Mouse (Mus musculus) macrophage (primary cell): ENCODE measurements around the gene Slc4a10. TPM values are rescaled to one million over a fixed set of nuclear protein-coding genes. Genes with fewer than 3 reads are reported as not detected.

Experiments
- H3K27ac ChIP-seq: fragments of 350-480 bp; formaldehyde crosslinking; 2 replicates; pipeline ENCODE4 v1.9.0; 2021
- H3K36me3 ChIP-seq: fragments of 350-480 bp; formaldehyde crosslinking; 2 replicates; pipeline ENCODE4 v1.9.0; 2021; ENCODE audit errors: inconsistent target
- H3K4me3 ChIP-seq: fragments of 350-480 bp; formaldehyde crosslinking; 2 replicates; pipeline ENCODE4 v1.9.0; 2021; ENCODE audit errors: inconsistent target
- H3K79me2 ChIP-seq: fragments of 350-480 bp; formaldehyde crosslinking; 2 replicates; pipeline ENCODE4 v1.9.0; 2021; ENCODE audit errors: inconsistent target
- WGBS: methylation state at CpG from one replicate; pipeline ENCODE4 v1.1.7; 2026; ENCODE audit warnings: inconsistent platforms; ENCODE audit not compliant: missing documents; 5-methylcytosine and 5-hydroxymethylcytosine counted together
- polyA plus RNA-seq: library from polyadenylated mRNA; stranded (reverse); fragments of 250-400 nt; gene quantifications from 3 replicates; pipeline ENCODE4 v1.2.4, GENCODE M21; 2018; ENCODE audit warnings: inconsistent platforms

Slc4a10 gene
- polyA plus RNA-seq, 1 experiment from 2014 or later, result not detected

DNA sequence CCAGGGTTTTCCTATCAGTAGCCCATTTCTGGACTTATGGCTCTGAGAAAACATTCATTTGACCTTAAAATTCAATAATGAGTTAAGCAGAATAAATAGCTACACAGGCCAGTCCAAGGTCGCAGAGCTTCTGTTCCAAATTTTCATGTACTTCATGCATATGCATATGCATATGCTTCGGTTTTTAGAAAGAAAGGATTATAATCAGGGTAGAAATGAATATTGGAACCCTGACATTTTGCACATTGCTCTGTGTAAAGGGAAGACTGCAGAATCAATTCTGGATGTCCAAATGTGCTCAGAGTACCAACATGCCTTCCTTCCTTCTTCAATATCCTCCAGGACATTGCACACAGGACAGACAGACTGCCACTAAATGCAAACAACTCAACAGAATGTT, 261.2 kb downstream of the Slc4a10 start:
- 90% methylated on average over 2 of the region's 2 CpGs for WGBS
- H3K4me3 ChIP-seq, result no peak overlapping the region
- no peaks in the 10 kb centered on the region for H3K36me3 ChIP-seq
- H3K27ac ChIP-seq, result no peak overlapping the region
- H3K79me2 ChIP-seq, result no peaks in the 10 kb centered on the region

DNA sequence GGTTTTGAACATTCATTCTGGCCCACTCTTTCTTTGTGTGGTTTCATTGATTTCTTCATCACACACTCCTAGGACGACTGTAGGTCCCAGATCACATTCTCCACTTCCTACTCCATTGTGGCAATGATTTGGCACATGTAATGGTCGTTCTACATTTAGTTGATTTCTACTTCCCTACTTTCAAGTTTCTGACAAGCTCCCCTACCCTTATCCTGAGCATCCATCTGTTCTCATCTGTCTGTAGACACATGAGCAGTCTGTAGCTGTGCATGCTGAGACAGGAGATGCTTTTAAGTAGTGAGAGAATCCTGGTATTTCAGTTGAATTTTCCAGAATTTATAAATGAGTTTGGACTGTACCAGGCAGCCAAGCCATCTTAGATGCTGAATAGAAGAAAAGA, 270.7 kb downstream of the Slc4a10 start:
- Histone ChIP-seq H3K27ac (no peak overlapping the region), H3K79me2 (no peaks in the 10 kb centered on the region), H3K4me3 (no peak overlapping the region), H3K36me3 (no peaks in the 10 kb centered on the region)
- 20% methylated on average over 2 of the region's 2 CpGs for WGBS

- Histone ChIP-seq H3K36me3 (no peaks in the 10 kb centered on the region), H3K79me2 (no peaks in the 10 kb centered on the region), H3K27ac (no peak overlapping the region), H3K4me3 (no peak overlapping the region)
- WGBS, result 88% methylated on average over 3 of the region's 3 CpGs
Observed at GRCm38 (mm10) chr2:62319489-62319888, 273.2 kb downstream of the Slc4a10 start.

DNA sequence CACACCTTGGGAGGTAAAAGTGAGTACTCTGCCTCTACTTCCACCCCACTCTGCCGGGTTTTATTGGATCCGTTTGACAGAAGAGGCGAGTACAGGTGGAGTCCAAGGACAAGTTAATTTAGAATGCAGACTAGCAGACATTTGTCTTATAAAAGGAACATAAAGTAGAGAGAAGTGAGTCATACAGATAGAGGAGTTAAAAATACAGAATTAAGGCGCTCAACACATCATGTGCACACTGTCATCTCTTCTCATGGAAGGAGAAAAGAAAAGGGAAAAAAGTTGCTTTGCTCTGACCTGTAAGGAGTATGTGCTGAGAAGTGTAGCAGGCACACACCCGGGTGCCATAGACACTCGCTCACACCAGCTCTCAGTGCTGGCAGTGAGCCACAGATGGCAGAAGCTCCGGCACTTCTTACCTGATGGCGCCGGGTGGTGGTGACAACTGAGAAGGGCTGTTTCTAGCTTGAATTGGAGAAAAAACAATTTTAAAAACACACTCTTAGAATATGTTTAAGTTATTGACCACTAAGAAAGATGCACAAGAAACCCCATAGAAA, 276.9 kb downstream of the Slc4a10 start:
- Histone ChIP-seq H3K27ac (no peak overlapping the region), H3K4me3 (no peak overlapping the region), H3K79me2 (no peaks in the 10 kb centered on the region), H3K36me3 (no peaks in the 10 kb centered on the region)
- WGBS, result 86% methylated on average over 9 of the region's 9 CpGs

DNA sequence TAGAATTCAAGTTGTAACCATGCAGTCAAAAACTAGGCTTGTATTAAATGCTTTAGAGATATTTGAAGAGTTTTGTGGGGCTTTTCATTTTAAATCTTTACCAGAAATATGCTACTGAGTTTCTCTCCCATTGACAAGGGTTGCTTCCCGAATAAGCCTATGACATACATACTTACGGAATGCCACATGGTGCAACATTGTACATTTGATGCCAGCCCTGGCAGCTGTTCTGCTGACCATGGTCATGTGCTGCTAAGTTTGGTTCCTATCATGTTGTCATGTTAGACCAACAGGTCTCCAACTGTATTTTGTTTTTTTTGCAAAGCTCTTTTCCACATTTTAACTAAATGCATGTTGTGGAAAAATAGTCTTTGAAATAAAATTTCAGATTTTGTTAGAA, 279.1 kb downstream of the Slc4a10 start:
- Histone ChIP-seq H3K4me3 (no peak overlapping the region), H3K27ac (no peak overlapping the region), H3K79me2 (no peaks in the 10 kb centered on the region), H3K36me3 (no peaks in the 10 kb centered on the region)
- 84% methylated on average over 2 of the region's 2 CpGs for WGBS

- no peaks in the 10 kb centered on the region for H3K79me2 ChIP-seq
- WGBS, result 37% methylated on average over 4 of the region's 4 CpGs
- H3K4me3 ChIP-seq, result no peak overlapping the region
- H3K27ac ChIP-seq, result no peak overlapping the region
- H3K36me3 ChIP-seq, result no peaks in the 10 kb centered on the region
Observed at GRCm38 (mm10) chr2:62331913-62332312, 285.7 kb downstream of the Slc4a10 start.

GRCm38 (mm10) chr2:62332465-62332864, 286.2 kb downstream of the Slc4a10 start:
- Histone ChIP-seq H3K27ac (no peak overlapping the region), H3K36me3 (no peaks in the 10 kb centered on the region), H3K79me2 (no peaks in the 10 kb centered on the region), H3K4me3 (no peak overlapping the region)
- 97% methylated on average over 8 of the region's 8 CpGs for WGBS

DNA sequence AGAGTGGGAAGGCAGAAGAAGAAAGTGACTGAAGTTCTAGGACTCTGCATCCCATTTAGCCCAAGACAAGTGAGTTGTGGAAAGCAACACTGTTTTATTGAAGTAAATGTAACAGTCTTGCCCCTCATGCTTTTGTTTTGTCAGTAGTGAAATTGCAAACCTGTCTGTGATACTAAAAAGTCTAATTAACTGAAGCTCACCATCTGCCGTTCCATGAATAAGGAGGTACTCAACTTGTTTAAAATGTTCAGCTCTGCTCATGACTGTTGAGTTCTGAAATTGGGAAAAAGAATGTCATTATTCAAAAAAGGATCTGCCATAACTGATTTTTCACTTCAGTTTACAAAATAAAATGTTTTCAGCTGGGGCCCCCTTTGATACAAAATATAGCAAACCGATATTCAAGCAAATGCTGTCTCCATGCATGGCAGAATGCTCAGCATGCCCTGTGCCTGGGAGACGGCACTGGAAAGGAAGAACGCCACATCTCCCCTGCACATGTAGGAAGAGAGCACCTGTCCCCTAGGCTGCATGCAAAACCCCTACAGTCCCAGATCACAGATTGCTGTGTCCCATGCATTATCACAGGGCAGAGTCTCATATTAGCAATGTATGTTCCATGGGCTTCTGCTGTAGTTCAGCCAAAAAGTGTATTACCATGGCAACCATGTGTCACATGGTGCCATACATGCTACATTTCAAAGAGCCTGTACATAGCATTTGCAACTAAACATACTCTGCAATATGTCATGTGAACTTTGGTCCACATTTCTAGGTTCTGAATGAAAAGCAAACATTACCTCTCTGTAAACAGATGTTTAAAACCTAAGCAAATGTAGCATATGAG, 288.4 kb downstream of the Slc4a10 start:
- WGBS, result 94% methylated on average over 4 of the region's 4 CpGs
- Histone ChIP-seq H3K27ac (no peak overlapping the region), H3K36me3 (no peaks in the 10 kb centered on the region), H3K79me2 (no peaks in the 10 kb centered on the region), H3K4me3 (no peak overlapping the region)

DNA sequence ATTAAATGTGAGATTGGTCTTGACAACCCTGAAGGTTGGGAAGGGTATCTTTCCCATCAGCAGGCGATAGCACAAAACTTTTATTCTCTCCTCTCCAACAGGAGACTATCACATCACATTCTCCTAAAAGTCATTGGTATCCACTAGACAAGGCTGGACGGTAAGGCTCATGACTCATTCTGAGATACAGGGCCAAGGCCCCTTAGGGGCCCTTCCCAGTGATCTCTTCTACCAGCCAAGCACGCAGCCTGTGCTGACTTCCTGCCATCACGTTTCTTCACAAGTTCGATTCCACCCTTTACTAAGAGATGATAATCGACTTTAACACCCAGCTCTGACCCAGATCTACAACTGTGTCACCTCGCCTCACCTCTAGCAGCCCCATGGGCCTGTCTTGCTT, 290.8 kb downstream of the Slc4a10 start:
- Histone ChIP-seq H3K79me2 (no peaks in the 10 kb centered on the region), H3K36me3 (no peaks in the 10 kb centered on the region), H3K27ac (no peak overlapping the region), H3K4me3 (no peak overlapping the region)
- 96% methylated on average over 7 of the region's 7 CpGs for WGBS

GRCm38 (mm10) chr2:62339222-62339944, 293.1 kb downstream of the Slc4a10 start:
- no peaks in the 10 kb centered on the region for H3K36me3 ChIP-seq
- WGBS, result 81% methylated on average over 4 of the region's 4 CpGs
- no peaks in the 10 kb centered on the region for H3K79me2 ChIP-seq
- H3K4me3 ChIP-seq, result no peak overlapping the region
- H3K27ac ChIP-seq, result no peak overlapping the region

DNA sequence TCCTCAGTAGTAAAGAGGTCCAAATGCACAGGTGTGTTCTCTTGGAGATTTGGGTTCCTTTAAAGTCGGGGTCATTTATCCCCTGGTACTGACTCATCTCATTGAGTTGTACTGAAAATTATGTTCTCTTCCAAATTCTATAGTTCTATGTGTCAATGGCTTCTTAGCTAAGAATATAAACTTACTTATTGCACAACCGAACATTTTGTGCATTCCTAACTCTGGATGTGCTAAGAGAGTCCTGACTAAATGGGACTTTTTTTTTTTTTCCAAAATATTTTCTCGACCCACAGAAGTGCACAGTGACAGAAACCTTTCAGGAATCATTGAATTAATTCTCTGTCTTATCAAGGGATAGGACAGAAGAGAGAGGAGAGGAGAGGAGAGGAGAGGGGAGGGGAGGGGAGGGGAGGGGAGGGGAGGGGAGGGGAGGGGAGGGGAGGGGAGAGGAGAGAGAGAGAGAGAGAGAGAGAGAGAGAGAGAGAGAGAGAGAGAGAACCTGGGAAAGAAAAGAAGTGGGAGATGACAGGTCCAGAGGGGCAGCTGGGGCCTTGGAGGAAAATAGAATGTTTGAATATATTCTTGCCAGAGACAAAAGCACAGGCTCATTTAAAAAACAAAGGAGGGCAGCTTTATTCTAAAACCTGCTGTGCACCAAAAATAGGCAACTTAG, 294.9 kb downstream of the Slc4a10 start:
- Histone ChIP-seq H3K36me3 (no peaks in the 10 kb centered on the region), H3K27ac (no peak overlapping the region), H3K79me2 (no peaks in the 10 kb centered on the region), H3K4me3 (no peak overlapping the region)
- WGBS, result 91% methylated on average over 3 of the region's 3 CpGs

DNA sequence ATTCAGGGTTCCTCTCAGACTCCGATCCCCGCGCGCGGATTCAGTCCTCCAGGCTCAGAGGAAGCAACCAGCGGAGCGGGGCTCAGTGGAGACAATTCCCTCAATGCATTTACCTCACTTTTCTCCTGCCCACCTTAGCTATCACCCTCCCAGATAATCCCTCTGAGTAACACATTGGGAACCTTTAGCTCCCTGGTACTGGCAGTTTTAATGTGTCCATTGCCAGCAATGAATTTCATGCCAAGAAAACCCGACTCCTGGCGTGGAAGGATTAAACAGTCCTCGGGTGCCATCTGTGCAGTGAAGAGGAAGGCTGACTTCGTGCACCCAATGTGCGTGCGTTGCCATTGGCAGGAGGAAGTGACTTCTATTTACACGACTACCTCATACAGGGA, 295.5 kb downstream of the Slc4a10 start:
- WGBS, result 85% methylated on average over 14 of the region's 14 CpGs
- no peak overlapping the region for H3K27ac ChIP-seq
- H3K36me3 ChIP-seq, result no peaks in the 10 kb centered on the region
- H3K79me2 ChIP-seq, result no peaks in the 10 kb centered on the region
- H3K4me3 ChIP-seq, result no peak overlapping the region

- Histone ChIP-seq H3K27ac (no peak overlapping the region), H3K36me3 (no peaks in the 10 kb centered on the region), H3K4me3 (no peak overlapping the region), H3K79me2 (no peaks in the 10 kb centered on the region)
- WGBS, result 90% methylated on average over 6 of the region's 6 CpGs
Observed at GRCm38 (mm10) chr2:62344367-62344766, 298.1 kb downstream of the Slc4a10 start.

DNA sequence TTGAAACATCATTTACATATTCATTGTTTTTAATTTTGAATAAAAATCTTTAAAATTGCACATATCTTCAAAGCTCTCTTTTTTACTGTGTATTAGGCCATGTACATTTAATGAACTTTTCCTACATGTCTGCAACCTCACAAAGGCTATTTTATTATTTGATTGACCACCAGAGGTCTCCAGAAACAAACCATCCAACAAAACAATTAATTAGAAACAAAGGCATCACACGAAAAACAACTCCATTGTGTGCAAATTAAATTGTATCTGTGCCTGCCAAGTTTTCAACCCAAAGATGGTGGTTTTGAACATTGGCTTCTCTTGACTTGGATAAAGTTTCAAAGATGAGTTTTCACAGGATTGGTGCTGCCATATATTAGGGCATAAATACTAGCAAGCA, 300.5 kb downstream of the Slc4a10 start:
- Histone ChIP-seq H3K79me2 (no peaks in the 10 kb centered on the region), H3K4me3 (no peak overlapping the region), H3K27ac (no peak overlapping the region), H3K36me3 (no peaks in the 10 kb centered on the region)
- 17% methylated on average over 1 of the region's 1 CpGs for WGBS

GRCm38 (mm10) chr2:62347762-62348161, 301.5 kb downstream of the Slc4a10 start:
- no peak overlapping the region for H3K27ac ChIP-seq
- H3K36me3 ChIP-seq, result no peaks in the 10 kb centered on the region
- WGBS, result 90% methylated on average over 9 of the region's 9 CpGs
- no peaks in the 10 kb centered on the region for H3K79me2 ChIP-seq
- no peak overlapping the region for H3K4me3 ChIP-seq
